Mouse (Mus musculus) small intestine, adult 2 months (tissue): ENCODE results near the gene Rundc3a.

Source experiments
- CTCF ChIP-seq: fragments of 200-500 bp; IDR thresholded peaks from 2 replicates; pipeline ENCODE4 v1.5.1; 2012; ENCODE audit warnings: low read depth, mild to moderate bottlenecking, control low read depth, inconsistent platforms, low read length, moderate library complexity, mixed read lengths; ENCODE audit not compliant: insufficient replicate concordance, insufficient read length; ENCODE audit errors: extremely low read depth
- POLR2A ChIP-seq: fragments of 200-500 bp; IDR thresholded peaks from 2 replicates; pipeline ENCODE4 v1.6.1; 2012; ENCODE audit warnings: low read depth, mild to moderate bottlenecking, control low read depth, inconsistent platforms, low read length, moderate library complexity

GRCm38 (mm10) chr11:102421559-102421958 is 28.4 kb downstream of the Rundc3a start:
- TF ChIP-seq POLR2A, result no peak
- TF ChIP-seq CTCF, result no peak
